Mouse (Mus musculus): Measurements from ENCODE around the gene Cfap43. TPM values are rescaled to one million over a fixed set of nuclear protein-coding genes. Genes with fewer than 3 reads are reported as not detected.

Gene Cfap43
- total RNA-seq, 4 experiments from 2014 or later, result not detected

GRCm38 (mm10) chr19:47700509-47700908, 218.6 kb downstream of the Cfap43 start:
- DNase-seq, result no peak

- peak; percentile 67 for DNase-seq
Observed at GRCm38 (mm10) chr19:47699743-47700142, 219.3 kb downstream of the Cfap43 start.

- DNase-seq, result no peak
Observed at GRCm38 (mm10) chr19:47698266-47698665, 220.8 kb downstream of the Cfap43 start.

GRCm38 (mm10) chr19:47697067-47697466, 222.0 kb downstream of the Cfap43 start:
- DNase-seq, result no peak

- DNase-seq, result no peak
Observed at GRCm38 (mm10) chr19:47696411-47696810, 222.7 kb downstream of the Cfap43 start.

GRCm38 (mm10) chr19:47695725-47696124, 223.4 kb downstream of the Cfap43 start:
- DNase-seq, result no peak

- no peak for DNase-seq
Observed at GRCm38 (mm10) chr19:47691994-47692393, 227.1 kb downstream of the Cfap43 start, which contains the start of gene Col17a1. Gene Col17a1 (minus strand): TSS chr19:47692094.

GRCm38 (mm10) chr19:47689592-47689991, 229.5 kb downstream of the Cfap43 start:
- DNase-seq, result no peak

Small RNA genes lying within 50 kb of the gene (microRNA-seq; reads per million reads assigned to microRNA genes)
- 0 reads per million in 2 experiments for gene Gm22240
- gene Mir8090, result 0 reads per million in 2 experiments

Other genes starting within 250 kb of the Cfap43 start
- gene Col17a1, start 227.2 kb downstream of the Cfap43 start, total RNA-seq (2022), result not detected
- gene Sfr1, start 187.6 kb downstream of the Cfap43 start, total RNA-seq (2022), result 10 to 100 TPM; 73.4 to 86.9 (median 77.6) TPM
- 10 to 100 TPM; 63.2 to 81.2 (median 73.3) TPM for gene Gsto1, start 64.3 kb downstream of the Cfap43 start, total RNA-seq (2022)
- 1 to 10 TPM; 1.0 to 3.4 (median 1.9) TPM for gene Gsto2, start 53.8 kb downstream of the Cfap43 start, total RNA-seq (2022)
- gene Itprip, start within 50 bp of the Cfap43 start, total RNA-seq (2022), result 10 to 100 TPM; 12.4 to 23.1 (median 17.1) TPM
- under 1 TPM in 3 of 4 experiments, not detected in 1; 0.07 to 0.12 (median 0.11) TPM for gene Cfap58, start 18.4 kb upstream of the Cfap43 start, total RNA-seq (2022)